Mouse (Mus musculus) regulatory T cell (primary cell): Measurements from ENCODE around the gene March1.
"Not testable (repeated sequence)": the region's sequence is repeated elsewhere in the genome, so short reads cannot be mapped to it uniquely, and the experiment has no call there.

Experiments
- in situ Hi-C: fragments of 300-600 bp; cut with MboI, MseI; formaldehyde crosslinking; loops from one replicate; pipeline ENCODE4 v1.15.1; 2025; ENCODE audit warnings: high pct_unique_total_duplicates

The March1 gene

GRCm38 (mm10) chr8:66317824-66318223 lies 700.1 kb downstream of the March1 start:
- in situ Hi-C loops: no loop called here

GRCm38 (mm10) chr8:66323045-66323807 lies 705.5 kb downstream of the March1 start:
- in situ Hi-C loops: no loop called here

DNA sequence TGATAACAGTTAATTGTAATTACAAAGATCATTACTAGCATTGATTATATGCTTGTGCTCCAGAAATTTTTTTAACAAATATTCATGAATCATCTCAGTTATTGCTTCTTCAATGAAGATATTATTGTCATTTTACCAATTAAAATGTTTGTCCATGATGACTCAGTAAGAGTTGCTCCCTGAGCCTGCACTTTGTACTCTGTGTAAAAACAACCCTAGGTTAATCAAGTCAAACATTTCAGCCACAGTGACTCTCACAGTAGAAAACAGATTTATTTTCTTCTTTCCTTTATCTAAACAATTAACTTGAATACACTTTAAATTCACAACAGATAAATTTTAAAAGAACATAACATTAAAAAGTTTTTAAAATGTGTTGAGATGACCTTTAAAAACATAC lies 708.7 kb downstream of the March1 start:
- in situ Hi-C loops: no loop called here

DNA sequence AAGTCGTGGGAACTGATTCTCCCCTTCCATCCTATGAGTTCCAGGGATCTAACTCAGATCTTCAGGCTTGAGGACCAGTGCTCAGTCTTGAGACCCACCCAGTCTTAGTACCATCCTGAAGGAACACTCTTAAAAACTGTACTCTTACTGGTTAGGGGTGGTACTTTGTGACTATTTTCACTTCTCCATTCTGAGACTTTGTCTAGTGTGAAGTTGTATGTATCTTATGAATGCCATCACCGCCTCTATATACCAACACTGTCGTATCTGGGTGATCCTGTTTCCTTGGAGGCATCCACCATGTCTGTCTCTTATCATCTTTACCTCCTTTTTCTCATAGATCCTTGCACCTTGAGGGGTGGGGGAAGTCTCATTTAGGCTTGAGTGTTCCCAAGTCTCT lies 714.5 kb downstream of the March1 start:
- in situ Hi-C loops: no loop called here

DNA sequence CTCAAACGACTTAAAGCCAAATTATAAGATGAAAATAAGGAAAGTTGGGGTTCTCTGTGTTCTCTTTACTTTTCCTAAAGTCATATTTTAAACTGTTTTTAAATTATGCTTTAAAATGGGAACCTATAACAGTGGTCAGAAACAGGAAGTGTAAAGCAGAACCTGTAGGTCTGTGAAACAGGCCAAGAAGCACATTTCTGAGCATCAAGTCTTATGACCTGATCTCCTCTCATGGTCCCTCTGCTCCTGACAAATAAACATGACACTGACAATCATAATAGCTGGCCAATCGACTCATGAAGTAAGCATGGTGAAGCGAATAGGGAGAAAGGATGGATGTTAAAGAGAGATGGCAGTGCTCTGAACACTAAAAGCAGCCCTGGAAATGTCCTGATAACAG lies 716.6 kb downstream of the March1 start:
- in situ Hi-C loops: no loop called here

DNA sequence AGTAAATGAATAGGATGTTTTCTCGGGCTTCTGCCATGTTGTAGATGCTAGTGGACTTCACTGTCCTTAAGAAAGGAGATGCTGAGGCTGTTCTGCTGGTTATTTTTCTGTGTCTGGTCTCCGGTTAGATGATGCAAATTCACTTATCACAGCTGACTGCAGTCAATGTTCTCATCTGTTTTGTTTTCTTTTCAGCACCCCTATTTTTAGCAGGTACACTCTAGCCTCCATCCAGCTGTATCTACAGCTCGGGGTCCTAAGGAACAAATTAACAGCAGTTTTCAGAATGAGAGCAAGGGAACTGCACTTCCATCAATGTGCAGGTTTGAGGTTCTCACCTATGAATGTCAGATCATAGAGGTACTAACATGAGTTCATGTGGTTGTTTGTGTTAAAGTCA lies 721.9 kb downstream of the March1 start:
- in situ Hi-C loops: no loop called here

- in situ Hi-C loops: no loop called here
Measured at GRCm38 (mm10) chr8:66342928-66343327, 725.2 kb downstream of the March1 start.

DNA sequence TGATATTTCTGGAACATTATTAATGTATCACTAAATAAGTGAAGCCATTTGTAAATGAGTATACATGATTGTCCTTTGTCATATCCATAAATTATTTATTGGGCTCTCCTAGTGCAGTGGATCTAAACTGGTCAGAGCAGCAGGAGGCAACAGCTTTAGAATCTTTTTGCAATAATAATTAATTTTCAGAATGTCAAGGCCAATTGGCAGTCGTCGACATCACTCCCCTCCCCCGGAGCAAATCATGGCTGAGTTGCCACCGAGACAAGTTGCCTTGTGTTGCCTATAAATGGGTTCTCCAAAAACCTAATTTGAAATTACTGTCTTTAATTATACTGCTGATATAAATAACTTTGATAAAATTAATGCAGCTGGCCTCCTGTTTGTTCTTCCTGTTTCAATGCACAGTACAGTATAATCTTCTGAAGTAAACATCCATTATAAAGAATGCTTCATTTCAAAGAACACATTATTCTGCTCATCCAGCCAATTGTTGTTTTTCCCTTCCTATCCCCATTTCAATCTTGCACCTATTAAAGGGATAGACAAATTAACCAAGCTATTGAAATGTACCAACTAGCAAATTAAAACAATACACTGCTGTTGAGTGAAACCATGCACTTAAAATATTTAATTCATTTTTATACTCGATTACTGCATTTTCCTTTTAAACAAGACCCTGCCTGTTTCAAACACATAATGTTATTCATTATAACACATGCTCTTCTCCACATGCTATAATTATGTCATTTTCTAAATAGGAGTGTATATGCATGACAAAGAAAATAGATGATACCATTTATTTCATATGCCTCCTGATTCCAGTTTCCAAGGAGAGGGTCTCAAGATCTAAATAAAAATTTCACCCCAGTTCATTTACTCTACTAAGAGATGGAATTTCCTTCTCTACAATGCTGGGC lies 745.4 kb downstream of the March1 start:
- in situ Hi-C loops: no loop called here

DNA sequence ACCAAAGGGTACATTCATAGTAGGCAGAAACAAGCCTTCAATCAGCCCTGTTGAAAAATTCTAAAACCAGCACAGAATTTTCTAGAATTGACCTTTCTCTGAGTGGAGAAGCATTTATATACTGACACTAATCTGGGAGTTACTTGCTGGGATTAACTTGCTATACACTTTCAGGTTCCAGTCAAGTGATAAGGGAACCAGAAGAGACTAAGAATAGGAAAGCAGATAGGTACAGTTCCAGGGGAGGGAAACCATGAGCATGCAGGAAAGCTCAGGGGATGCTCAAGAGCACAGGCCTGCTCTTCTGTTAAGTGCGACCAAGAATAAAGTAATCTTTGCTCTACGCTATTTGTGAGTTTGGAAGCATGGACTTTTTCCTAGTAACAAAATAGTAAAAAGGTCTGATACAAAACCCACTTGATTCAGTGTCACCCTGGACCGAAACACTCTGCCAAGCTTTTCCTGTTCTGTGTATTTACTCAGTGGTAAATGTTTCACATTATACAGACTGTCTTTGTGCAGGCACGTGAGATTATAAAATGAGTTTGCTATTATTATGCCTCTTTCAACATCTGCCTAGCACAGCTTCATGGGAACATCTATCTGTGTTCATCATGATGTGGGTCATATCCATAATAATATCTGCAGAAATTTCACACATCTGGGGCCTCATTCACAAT lies 766.1 kb downstream of the March1 start:
- in situ Hi-C loops: no loop called here

DNA sequence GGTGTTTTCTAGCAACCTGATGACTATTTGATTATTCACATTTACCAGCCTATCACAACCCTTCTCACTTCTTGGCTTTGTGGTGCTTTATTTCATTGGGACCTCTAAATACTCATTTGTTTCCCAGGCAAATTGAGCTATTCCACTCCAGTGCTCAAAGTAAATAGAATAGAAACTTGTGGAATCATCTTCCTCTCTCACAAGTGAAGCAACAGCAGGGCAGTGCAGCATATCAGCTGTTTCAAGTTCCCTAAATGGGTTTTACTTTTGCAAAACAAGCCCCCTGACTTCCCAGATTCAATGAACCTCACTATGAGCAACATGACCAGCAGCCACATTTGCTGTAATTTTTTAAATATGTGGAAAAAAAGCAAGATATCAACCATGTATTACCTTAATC lies 768.3 kb downstream of the March1 start:
- in situ Hi-C loops: no loop called here

DNA sequence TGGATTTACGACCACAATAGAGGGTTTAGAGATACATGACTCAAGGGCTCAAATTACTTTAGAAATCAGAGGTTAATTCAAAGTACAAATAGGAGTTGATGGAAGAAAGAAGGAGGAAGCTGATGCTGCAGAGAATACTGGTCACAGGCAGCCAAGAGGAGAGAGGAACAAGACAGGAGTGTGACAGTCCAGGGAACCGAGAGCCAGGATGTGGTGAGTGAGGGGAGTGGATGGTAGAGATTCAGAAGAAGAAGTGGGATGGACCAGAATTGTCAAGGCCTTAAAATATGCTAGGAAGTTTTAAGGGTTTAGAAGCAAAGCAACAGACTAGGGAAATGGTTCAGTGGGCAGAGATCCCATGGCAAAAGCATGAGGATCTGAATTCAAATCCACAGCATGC lies 771.0 kb downstream of the March1 start:
- in situ Hi-C loops: no loop called here

DNA sequence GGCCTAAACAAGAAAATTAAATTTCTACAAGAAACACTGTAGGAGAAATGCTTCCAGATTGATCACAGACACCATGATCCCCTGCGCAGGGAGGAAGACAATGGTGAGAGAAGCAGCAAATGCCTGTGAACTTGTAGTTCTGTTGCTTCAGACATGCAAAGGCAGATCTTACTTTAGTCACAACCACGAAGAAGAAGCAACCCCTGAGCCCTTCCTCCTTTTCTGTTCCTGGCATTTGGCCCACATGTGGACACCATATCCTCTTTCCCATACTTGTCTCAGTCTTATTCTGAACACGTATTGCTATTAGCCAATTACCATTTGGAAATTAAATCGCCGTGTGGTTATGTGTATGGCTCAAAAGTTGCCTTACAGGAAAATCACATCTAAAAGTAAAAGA lies 773.9 kb downstream of the March1 start:
- in situ Hi-C loops: no loop called here

GRCm38 (mm10) chr8:66392900-66393299 lies 775.2 kb downstream of the March1 start:
- in situ Hi-C loops: no loop called here

DNA sequence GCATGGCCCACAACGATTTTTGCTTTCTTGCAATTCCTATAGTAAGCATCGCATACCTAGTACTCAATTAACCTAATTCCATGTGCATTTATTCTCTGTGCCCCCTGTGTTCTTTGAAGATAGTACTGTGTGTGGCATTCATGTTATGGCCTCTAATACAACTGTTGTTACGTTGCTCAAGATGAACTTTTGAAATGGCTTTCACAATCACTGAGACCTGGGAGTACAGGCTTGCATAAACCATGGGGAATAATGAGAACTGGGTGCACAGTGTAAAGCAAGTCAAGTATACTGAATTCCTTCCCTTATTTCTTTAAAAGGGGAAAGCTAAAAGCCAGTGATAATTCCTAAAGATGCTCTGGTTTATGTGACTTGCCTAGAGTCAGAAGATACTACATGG lies 776.4 kb downstream of the March1 start:
- in situ Hi-C loops: no loop called here

DNA sequence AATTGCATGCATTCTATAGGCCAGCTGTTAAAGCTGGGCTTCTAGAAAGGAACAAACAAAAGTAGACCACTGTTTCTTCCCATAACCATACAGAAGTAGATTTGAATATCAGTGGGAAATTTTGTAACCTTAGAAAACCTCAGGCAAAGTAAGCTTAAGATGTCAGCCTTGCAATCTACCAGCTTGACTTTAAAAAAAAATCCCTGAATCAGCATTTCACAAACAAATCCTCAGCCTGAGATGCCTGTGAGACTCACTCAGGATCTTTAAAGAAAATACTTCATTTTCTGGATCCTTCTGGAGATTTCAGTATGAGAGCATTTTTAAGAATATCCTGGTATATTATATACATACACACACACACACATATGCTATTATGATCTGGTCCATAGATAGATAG lies 780.1 kb downstream of the March1 start:
- in situ Hi-C loops: no loop called here

GRCm38 (mm10) chr8:66400050-66400449 lies 782.4 kb downstream of the March1 start:
- in situ Hi-C loops: no loop called here

DNA sequence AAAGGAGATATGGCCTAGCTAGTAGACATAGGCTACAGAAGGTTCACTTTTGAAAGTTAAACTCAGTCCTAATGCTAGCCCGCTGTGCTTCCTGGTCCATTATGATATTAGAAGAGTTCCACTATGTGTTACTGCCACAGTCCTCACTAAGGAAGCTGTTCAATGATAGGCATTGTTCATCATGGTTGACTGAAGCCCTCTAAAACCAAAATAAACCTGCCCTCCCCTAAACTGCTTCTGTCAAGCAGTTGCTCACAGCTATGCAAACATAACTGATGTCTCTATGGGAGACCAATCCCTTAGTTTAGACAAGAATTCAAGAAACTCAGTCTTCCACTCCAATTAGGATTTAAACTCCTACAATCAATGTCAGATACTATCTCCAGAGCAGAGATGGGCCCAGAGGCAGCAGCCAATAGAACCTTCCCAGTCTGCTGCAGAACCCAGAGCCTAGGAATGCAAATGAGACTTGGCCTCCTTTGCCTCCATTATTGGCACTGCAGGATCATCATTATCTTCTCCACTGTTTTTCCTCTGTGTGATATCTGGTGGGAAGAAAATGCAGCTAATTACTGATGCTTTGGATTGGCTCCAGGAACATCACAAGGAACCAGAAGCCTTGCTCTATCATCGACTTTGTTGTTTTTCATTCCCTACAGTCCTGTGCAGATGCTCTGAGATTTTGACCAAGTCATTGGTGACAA lies 787.2 kb downstream of the March1 start:
- in situ Hi-C loops: no loop called here

DNA sequence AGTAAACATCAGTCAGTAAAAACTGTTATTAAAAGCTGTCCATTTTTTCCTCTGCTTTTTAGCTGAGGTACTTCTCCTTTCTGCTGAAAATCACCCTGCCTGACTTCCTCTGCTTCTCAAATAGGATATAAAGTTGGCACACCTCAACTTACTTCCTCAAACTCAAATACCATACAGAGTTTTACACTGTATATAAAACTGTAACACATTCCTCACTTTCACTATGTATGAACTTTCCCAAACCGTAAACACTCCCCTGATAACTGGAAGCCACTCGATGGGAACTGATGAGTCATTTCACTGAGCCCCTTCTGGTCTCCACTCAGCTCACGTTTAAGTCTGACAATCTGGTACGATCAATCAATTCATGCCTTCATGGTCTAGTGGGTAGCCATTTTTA lies 788.1 kb downstream of the March1 start:
- in situ Hi-C loops: not testable (repeated sequence)

DNA sequence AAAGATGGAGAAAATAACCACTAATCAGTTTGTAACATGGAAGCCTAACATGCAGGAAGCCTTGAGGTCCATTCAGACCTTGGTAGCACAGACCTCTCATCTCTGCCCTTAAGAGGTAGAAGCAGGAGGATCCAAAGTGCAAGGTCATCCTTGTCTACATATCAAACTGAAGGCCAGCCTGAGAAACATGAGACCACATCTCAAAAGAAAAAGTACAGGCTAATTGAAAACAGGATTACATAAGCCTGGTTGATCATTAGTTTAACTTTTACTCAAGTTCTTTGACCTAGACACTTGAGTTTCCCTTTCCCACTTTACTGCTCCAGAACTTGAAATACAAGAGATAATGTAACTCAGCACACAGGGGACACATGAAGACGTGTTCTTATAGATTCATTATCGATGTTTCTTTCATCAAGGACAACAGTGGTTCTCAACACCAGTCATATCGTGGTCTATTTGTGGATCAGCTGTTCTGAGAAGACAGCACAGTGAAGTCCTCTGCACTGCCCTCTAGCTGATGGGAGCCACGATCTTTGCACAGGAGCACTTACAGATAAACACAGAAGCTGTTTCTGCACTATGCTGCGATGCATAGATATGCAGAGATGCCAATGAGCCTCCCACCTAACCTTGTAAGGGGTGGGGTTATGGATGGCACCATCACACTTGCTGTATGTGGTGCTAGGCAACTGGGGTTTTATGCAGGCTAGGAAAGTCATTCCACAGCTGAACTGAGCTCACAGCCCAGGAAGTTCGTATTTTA lies 789.1 kb downstream of the March1 start:
- in situ Hi-C loops: no loop called here

GRCm38 (mm10) chr8:66410080-66410615 lies 792.4 kb downstream of the March1 start:
- in situ Hi-C loops: no loop called here

DNA sequence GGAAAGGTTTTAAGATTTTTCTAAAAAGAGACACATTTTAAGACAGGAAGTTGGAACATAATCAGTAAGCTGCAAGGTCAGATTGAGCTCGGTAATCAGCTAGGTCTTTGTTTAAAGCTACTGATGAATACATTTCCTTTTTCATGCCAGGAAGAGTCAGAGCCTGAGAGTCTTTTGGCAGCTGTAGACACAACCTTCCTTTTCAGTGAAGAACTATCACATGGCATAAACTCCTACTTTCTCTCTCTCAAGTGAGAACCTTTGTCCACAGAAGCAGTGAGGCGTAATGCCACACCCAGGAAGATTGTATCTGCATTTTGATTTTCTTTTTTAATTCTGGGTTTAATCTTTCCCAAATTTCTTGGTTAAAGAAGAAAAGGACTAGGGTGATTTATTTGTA lies 795.4 kb downstream of the March1 start:
- in situ Hi-C loops: no loop called here
